Mouse (Mus musculus): Measurements from ENCODE around the gene Ntrk1. TPM values are rescaled to one million over a fixed set of nuclear protein-coding genes. Genes with fewer than 3 reads are reported as not detected.

Ntrk1 gene
- total RNA-seq, 1 experiment: 3.8 TPM

GRCm38 (mm10) chr3:87748431-87748830, 46.5 kb downstream of the Ntrk1 start, which contains the start of gene Lrrc71:
Gene Lrrc71 (minus strand): TSS chr3:87748625.
- Histone ChIP-seq H3K9ac (ENCODE audit: insufficient read depth, low read depth, low read length, poor library complexity, severe bottlenecking) (no peak within 1 kb of the TSS), H3K4me1 (ENCODE audit: control insufficient read depth in 2 of 2, insufficient read depth in 2 of 2, low read length in 2 of 2, poor library complexity in 1 of 2) (peaks cover 0 to 2% of the 10 kb centered on the region in 2 experiments; a peak in 1 of 4 replicates), H3K36me3 (ENCODE audit: control insufficient read depth, insufficient read depth, low read length, poor library complexity, severe bottlenecking) (no peaks in the 10 kb centered on the region), H3K9me3 (ENCODE audit: control insufficient read depth, insufficient read depth, low read depth, low read length) (no peaks in the 10 kb centered on the region), H3K4me3 (ENCODE audit: insufficient read depth in 1 of 2, low read depth in 1 of 2, low read length in 2 of 2, poor library complexity in 1 of 2, severe bottlenecking in 1 of 2) (no peak within 1 kb of the TSS), H3K27ac (ENCODE audit: insufficient read depth, low read depth, low read length, poor library complexity, severe bottlenecking) (no peak within 1 kb of the TSS)
- TF ChIP-seq MAFK (IDR thresholded peaks at IDR 0.05; ENCODE audit: insufficient read depth, low read depth, low read length): no peak
- TF ChIP-seq CHD2 (IDR thresholded peaks at IDR 0.05; ENCODE audit: low read depth, low read length): no peak
- TF ChIP-seq ZNF384 (IDR thresholded peaks at IDR 0.05; ENCODE audit: low read depth, low read length): no peak
- TF ChIP-seq ZC3H11A (IDR thresholded peaks at IDR 0.05; ENCODE audit: borderline replicate concordance, low read depth, low read length): no peak
- TF ChIP-seq HCFC1 (IDR thresholded peaks at IDR 0.05; ENCODE audit: borderline replicate concordance, insufficient read depth, low read length): no peak
- no peak for DNase-seq (ENCODE audit: low read depth, low spot score)
- in situ Hi-C loops (cut with MboI; ENCODE audit: low sequenced_read_pairs in 2 of 2, unreplicated experiment in 2 of 2): no loop called here

GRCm38 (mm10) chr3:87745036-87745659, 49.8 kb downstream of the Ntrk1 start:
- DNase-seq (ENCODE audit: low read depth, low spot score): no peak
- no peak for TF ChIP-seq HCFC1 (IDR thresholded peaks at IDR 0.05; ENCODE audit: borderline replicate concordance, insufficient read depth, low read length)
- no peak for TF ChIP-seq ZNF384 (IDR thresholded peaks at IDR 0.05; ENCODE audit: low read depth, low read length)
- TF ChIP-seq MAFK (IDR thresholded peaks at IDR 0.05; ENCODE audit: insufficient read depth, low read depth, low read length): no peak
- TF ChIP-seq CHD2 (IDR thresholded peaks at IDR 0.05; ENCODE audit: low read depth, low read length): no peak
- no peak for TF ChIP-seq ZC3H11A (IDR thresholded peaks at IDR 0.05; ENCODE audit: borderline replicate concordance, low read depth, low read length)
- Histone ChIP-seq H3K36me3 (ENCODE audit: control insufficient read depth, insufficient read depth, low read length, poor library complexity, severe bottlenecking) (no peaks in the 10 kb centered on the region), H3K9ac (ENCODE audit: insufficient read depth, low read depth, low read length, poor library complexity, severe bottlenecking) (no peak overlapping the region), H3K27ac (ENCODE audit: insufficient read depth, low read depth, low read length, poor library complexity, severe bottlenecking) (no peak overlapping the region), H3K4me1 (ENCODE audit: control insufficient read depth in 2 of 2, insufficient read depth in 2 of 2, low read length in 2 of 2, poor library complexity in 1 of 2) (peaks cover 0 to 2% of the 10 kb centered on the region in 2 experiments; a peak in 1 of 4 replicates), H3K9me3 (ENCODE audit: control insufficient read depth, insufficient read depth, low read depth, low read length) (no peaks in the 10 kb centered on the region), H3K4me3 (ENCODE audit: insufficient read depth in 1 of 2, low read depth in 1 of 2, low read length in 2 of 2, poor library complexity in 1 of 2, severe bottlenecking in 1 of 2) (no peak overlapping the region)
- in situ Hi-C loops (cut with MboI; ENCODE audit: low sequenced_read_pairs in 2 of 2, unreplicated experiment in 2 of 2): no loop called here

GRCm38 (mm10) chr3:87743927-87744326, 51.0 kb downstream of the Ntrk1 start:
- H3K4me1 ChIP-seq (ENCODE audit: control insufficient read depth in 2 of 2, insufficient read depth in 2 of 2, low read length in 2 of 2, poor library complexity in 1 of 2): peaks cover 0 to 2% of the 10 kb centered on the region in 2 experiments; a peak in 1 of 4 replicates
- TF ChIP-seq CHD2 (IDR thresholded peaks at IDR 0.05; ENCODE audit: low read depth, low read length) (no peak), HCFC1 (IDR thresholded peaks at IDR 0.05; ENCODE audit: borderline replicate concordance, insufficient read depth, low read length) (no peak), ZNF384 (IDR thresholded peaks at IDR 0.05; ENCODE audit: low read depth, low read length) (no peak), MAFK (IDR thresholded peaks at IDR 0.05; ENCODE audit: insufficient read depth, low read depth, low read length) (no peak), ZC3H11A (IDR thresholded peaks at IDR 0.05; ENCODE audit: borderline replicate concordance, low read depth, low read length) (no peak)
- no peaks in the 10 kb centered on the region for H3K9me3 ChIP-seq (ENCODE audit: control insufficient read depth, insufficient read depth, low read depth, low read length)
- H3K4me3 ChIP-seq (ENCODE audit: insufficient read depth in 1 of 2, low read depth in 1 of 2, low read length in 2 of 2, poor library complexity in 1 of 2, severe bottlenecking in 1 of 2): no peak overlapping the region
- no peak for DNase-seq (ENCODE audit: low read depth, low spot score)
- H3K9ac ChIP-seq (ENCODE audit: insufficient read depth, low read depth, low read length, poor library complexity, severe bottlenecking): no peak overlapping the region
- no peaks in the 10 kb centered on the region for H3K36me3 ChIP-seq (ENCODE audit: control insufficient read depth, insufficient read depth, low read length, poor library complexity, severe bottlenecking)
- in situ Hi-C loops (cut with MboI; ENCODE audit: low sequenced_read_pairs in 2 of 2, unreplicated experiment in 2 of 2): no loop called here
- no peak overlapping the region for H3K27ac ChIP-seq (ENCODE audit: insufficient read depth, low read depth, low read length, poor library complexity, severe bottlenecking)

- peak overlapping the region; percentile 16 to 26; a peak in 1 of 4 replicates for H3K4me3 ChIP-seq (ENCODE audit: insufficient read depth in 1 of 2, low read depth in 1 of 2, low read length in 2 of 2, poor library complexity in 1 of 2, severe bottlenecking in 1 of 2)
Observed at GRCm38 (mm10) chr3:87742735-87743134, 52.2 kb downstream of the Ntrk1 start.

More at GRCm38 (mm10) chr3:87742735-87743134, 52.2 kb downstream of the Ntrk1 start:
- Histone ChIP-seq H3K9ac (ENCODE audit: insufficient read depth, low read depth, low read length, poor library complexity, severe bottlenecking) (no peak overlapping the region), H3K36me3 (ENCODE audit: control insufficient read depth, insufficient read depth, low read length, poor library complexity, severe bottlenecking) (peaks cover 2% of the 10 kb centered on the region; the same call in 1 of the 2 replicates), H3K27ac (ENCODE audit: insufficient read depth, low read depth, low read length, poor library complexity, severe bottlenecking) (no peak overlapping the region), H3K4me1 (ENCODE audit: control insufficient read depth in 2 of 2, insufficient read depth in 2 of 2, low read length in 2 of 2, poor library complexity in 1 of 2) (no peaks in the 10 kb centered on the region; a peak in 1 of 4 replicates), H3K9me3 (ENCODE audit: control insufficient read depth, insufficient read depth, low read depth, low read length) (no peaks in the 10 kb centered on the region)
- no peak for DNase-seq (ENCODE audit: low read depth, low spot score)
- in situ Hi-C loops (cut with MboI; ENCODE audit: low sequenced_read_pairs in 2 of 2, unreplicated experiment in 2 of 2): no loop called here
- TF ChIP-seq ZC3H11A (IDR thresholded peaks at IDR 0.05; ENCODE audit: borderline replicate concordance, low read depth, low read length) (no peak), ZNF384 (IDR thresholded peaks at IDR 0.05; ENCODE audit: low read depth, low read length) (no peak), CHD2 (IDR thresholded peaks at IDR 0.05; ENCODE audit: low read depth, low read length) (no peak), HCFC1 (IDR thresholded peaks at IDR 0.05; ENCODE audit: borderline replicate concordance, insufficient read depth, low read length) (no peak), MAFK (IDR thresholded peaks at IDR 0.05; ENCODE audit: insufficient read depth, low read depth, low read length) (no peak)

Measured in ES-E14 (cell line).